Mouse (Mus musculus): ENCODE results near the gene Gja5.
"Not testable (repeated sequence)": the region's sequence is repeated elsewhere in the genome, so short reads cannot be mapped to it uniquely, and the experiment has no call there.

Gene Gja5

DNA sequence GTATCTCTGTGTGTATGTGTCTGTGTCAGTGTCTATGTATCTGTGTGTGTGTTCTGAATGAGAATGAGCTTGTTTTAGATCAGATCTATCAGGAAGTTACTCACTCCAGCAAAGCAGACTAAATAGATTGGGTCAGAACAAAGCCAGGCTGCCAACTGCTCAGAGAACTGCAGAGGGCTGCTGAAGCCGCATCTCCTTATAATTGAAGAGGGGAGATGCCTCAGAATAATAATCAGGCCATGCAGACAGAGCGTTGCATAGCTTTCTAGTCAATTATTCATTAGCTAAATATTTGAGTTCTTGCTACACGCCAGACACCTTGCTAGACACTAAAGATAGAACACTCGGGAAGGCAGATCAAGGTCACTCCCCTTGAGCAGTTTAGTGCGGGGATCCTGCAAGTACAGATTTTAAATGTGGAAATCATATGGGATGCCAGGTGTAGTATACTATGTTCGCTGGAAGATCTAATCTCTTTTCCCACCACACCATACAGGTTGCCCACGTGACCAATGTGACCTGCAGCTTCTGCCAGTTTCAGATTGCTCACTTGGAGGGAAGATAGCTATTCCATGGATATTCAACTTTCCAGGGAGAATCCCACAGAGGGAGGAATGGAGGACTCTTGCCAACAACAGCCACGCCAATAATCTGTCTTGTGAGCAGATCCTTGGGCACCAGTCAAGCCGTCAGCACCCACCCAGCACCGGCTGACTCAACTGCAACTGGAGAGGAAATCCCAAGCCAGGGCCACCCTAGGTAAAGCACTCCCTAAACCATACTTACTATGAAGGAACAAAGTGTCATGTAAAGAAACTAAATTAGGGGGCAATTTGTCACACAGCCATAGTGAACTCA is 196.5 kb downstream of the Gja5 start:
- no peak for DNase-seq (ENCODE audit: low read depth, low spot score)

DNA sequence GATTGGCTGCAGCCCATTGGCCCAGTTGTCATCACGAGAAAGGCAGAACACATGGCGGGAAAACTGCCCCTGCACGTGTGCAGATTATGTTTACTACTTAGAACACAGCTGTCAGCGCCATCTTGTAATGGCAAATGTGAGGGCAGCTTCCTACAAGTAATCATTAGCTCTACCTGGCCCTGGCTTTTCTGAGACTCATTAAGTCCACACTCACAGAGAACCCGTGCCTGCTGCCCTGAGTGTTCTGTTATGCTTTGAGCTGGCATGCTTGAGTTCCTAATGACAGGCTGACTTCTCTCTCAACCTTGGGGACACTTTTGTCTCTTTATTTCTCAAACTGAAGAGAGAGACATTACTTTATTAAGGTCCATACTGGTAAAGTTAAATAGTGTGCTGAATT is 199.5 kb downstream of the Gja5 start:
- not testable (repeated sequence) for DNase-seq (ENCODE audit: low read depth, low spot score)

DNA sequence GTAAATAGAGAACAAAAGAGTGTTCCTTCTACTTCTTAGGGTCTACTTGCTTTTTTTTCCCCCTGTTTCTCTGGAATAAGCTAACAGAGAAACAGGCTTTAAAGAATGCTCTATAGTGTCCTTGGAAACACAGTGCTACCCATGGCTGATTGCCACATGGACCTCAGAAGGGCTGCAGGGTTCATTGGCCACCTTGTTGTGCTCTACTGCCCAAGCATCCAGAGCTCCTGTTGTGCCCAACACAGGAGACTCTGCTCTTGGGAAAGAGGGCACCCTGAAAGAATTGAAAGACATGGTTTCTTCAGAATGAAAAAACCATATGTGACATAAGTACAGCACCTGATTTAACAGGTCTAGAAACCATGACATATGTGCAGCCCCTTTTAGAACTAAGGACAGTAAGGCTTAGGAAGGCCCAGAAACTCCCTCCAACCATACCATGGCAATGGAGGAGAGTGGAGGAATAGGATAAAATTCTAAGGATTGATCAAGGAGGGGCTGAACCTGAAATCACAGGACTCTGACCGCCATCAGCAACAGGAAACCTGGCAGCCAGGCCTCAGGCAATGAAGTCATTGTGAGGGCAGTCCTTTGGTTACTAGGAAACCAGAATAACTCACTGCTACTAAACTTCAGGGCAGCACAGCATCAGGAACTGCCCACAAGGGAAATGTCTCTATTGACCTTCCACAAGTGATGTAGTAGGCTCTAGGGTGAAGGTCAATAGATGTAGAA is 200.4 kb downstream of the Gja5 start:
- no peak for DNase-seq (ENCODE audit: low read depth, low spot score)

DNA sequence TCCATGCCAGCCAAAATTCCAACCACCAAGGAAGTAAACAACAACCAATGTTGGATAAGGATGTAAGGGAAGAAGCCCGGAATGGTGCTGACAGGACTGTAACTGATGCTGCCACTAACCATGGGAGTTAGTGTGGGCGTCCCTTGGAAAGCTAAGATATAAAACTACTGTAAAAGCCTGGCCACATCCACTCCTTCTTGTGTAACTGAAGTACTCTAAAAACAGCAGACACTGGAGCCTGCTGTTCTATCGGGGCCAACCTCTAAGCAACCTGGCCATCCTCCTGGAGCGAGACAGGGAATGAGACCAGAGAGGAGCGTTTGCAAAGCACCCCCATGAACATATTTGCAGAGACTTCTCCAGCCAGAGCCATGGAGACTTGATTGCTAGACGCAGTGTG is 213.0 kb downstream of the Gja5 start:
- no peak for DNase-seq (ENCODE audit: low read depth, low spot score)

DNA sequence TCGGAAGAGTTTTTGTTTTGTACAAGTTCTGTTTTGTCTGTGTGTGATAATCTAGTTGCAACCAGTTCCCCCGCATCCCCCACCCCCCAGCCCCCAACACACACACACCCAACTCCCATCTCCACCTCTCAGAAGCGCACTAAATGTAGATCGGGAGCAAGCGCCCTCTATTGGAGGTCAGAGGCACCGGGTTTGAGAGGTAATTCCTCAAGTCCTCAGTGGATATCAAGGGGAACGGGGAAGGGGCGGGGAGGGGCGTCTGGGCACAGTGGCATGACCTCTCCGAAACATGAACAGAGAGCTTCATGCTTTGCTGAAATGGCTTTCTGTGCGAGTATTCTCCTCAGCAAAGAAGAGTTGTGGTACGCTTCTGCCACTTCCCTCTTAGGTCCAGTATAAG is 213.8 kb downstream of the Gja5 start:
- no peak for DNase-seq (ENCODE audit: low read depth, low spot score)

DNA sequence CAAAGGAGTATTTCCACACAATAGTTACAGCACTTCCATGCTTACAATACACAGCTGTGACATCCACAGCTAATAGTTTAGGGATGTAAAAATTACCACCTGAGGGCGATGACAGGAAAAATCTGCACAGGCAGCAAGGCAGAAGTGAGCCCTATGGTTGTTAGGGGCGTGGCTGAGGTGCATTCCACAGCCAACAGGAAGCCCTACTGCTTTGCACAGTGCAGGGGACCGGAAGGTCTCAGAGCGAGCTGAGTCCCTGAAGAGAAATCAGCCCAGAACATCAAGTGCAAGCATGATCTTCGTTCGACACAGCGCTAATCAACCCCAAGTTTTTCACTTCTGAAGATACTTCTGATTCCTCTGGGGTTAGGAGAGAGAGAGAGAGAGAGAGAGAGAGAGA is 219.7 kb downstream of the Gja5 start:
- DNase-seq (ENCODE audit: low read depth, low spot score): no peak

Measured in retina, postnatal 7 days (tissue).